ENCODE assay signal across 16 mouse cellular contexts in genomic region chr16:55612873-55613272, GRCm38 (mm10).
A peak's percentile ranks its signal among the peaks of the same experiment; 100 is the strongest.
DNase-seq lines count a peak whose midpoint lies in the region; ATAC-seq lines count a peak whose summit lies in the region.
"Had no signal": no experiment of that assay in that cellular context is flagged by ENCODE, and none has a peak within 500 bp of the region (broad histone marks: within the 10 kb centered on the region; RNA-seq: fewer than 3 reads in every experiment).

No protein-coding gene starts in this region.

- WGBS in midbrain, embryonic 13.5 days: 90% methylated on average over 3 of the region's 3 CpGs

- no peak overlapping the region for H3K4me3 ChIP-seq in midbrain, embryonic 13.5 days (replicated peaks)
- H3K4me3 ChIP-seq: embryonic facial prominence, embryonic 15.5 days; heart, embryonic 10.5 days; midbrain, embryonic 15.5 days had no signal

- peak; percentile 16 for DNase-seq in heart, postnatal 4 days
- no peak for DNase-seq in heart, adult 9 months (ENCODE audit: low spot score in 2 of 2)
- peak; percentile 13 to 27 for DNase-seq in urinary bladder, postnatal 36 days (ENCODE audit: low spot score in 2 of 2)
- DNase-seq in urinary bladder, postnatal 10 days (ENCODE audit: low spot score): no peak
- DNase-seq in kidney, postnatal 36 days: peak; percentile 47 to 49
- no peak for DNase-seq in layer of hippocampus, adult 18-20 months (ENCODE audit: low spot score in 2 of 2)
- DNase-seq: right cerebral cortex, postnatal 25 days had no signal

- no peak overlapping the region for H3K9ac ChIP-seq in midbrain, embryonic 13.5 days (replicated peaks)
- H3K9ac ChIP-seq: embryonic facial prominence, embryonic 15.5 days; midbrain, embryonic 15.5 days had no signal

- H3K27ac ChIP-seq in midbrain, embryonic 13.5 days: no peak overlapping the region
- H3K27ac ChIP-seq: embryonic facial prominence, embryonic 15.5 days; heart, embryonic 10.5 days; macrophage; midbrain, embryonic 15.5 days had no signal

- no peaks in the 10 kb centered on the region for H3K27me3 ChIP-seq in midbrain, embryonic 13.5 days
- H3K27me3 ChIP-seq: CH12.LX; embryonic facial prominence, embryonic 15.5 days; midbrain, embryonic 15.5 days; Patski had no signal

- H3K36me3 ChIP-seq in midbrain, embryonic 13.5 days: no peaks in the 10 kb centered on the region
- H3K36me3 ChIP-seq: embryonic facial prominence, embryonic 15.5 days; heart, embryonic 10.5 days; midbrain, embryonic 15.5 days had no signal

- no peaks in the 10 kb centered on the region for H3K9me3 ChIP-seq in midbrain, embryonic 13.5 days
- H3K9me3 ChIP-seq: embryonic facial prominence, embryonic 15.5 days; heart, embryonic 10.5 days; midbrain, embryonic 15.5 days had no signal

- H3K4me2 ChIP-seq in midbrain, embryonic 13.5 days (replicated peaks): no peak overlapping the region
- H3K4me2 ChIP-seq: embryonic facial prominence, embryonic 15.5 days; liver, embryonic 11.5 days; midbrain, embryonic 15.5 days had no signal

- no peak for ATAC-seq in midbrain, embryonic 13.5 days
- ATAC-seq: forebrain, embryonic 14.5 days; midbrain, embryonic 15.5 days; Patski had no signal

- H3K4me1 ChIP-seq in midbrain, embryonic 13.5 days (replicated peaks): no peaks in the 10 kb centered on the region
- H3K4me1 ChIP-seq: embryonic facial prominence, embryonic 15.5 days; heart, embryonic 10.5 days; midbrain, embryonic 15.5 days had no signal

Comparison
In these comparisons a context has a peak if more than half of its experiments do, and no peak if none do; other contexts are left out.
1. DNase-seq: peak in heart, postnatal 4 days (single experiment), urinary bladder, postnatal 36 days (2 of 2) and kidney, postnatal 36 days (2 of 2); none in heart, adult 9 months (0 of 2), urinary bladder, postnatal 10 days (single experiment) and layer of hippocampus, adult 18-20 months (0 of 2).